17 mouse cellular contexts compared by ENCODE assay signal in the genomic region with DNA sequence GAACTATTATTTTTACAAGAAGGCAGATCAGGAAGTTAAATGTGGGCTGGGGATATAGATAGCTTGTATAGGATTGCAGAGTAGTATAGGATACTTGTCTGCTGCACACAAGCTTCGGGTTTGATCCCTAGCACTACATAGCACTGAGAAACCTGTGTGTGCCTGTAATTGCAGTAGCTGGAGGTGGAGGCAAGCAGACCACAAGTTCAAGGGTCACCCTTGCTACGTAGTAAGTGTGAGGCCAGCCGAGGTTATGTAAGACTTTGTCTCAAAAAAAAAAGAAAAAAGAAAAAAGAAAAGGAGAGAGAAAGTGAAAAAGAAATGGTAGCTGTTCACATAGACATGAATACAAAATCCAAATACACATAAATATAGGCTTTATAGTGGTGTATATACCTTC.
A peak's percentile ranks its signal among the peaks of the same experiment; 100 is the strongest.
DNase-seq lines count a peak whose midpoint lies in the region; ATAC-seq and TF ChIP-seq lines count a peak whose summit lies in the region.
"Had no signal": no experiment of that assay in that cellular context is flagged by ENCODE, and none has a peak within 500 bp of the region (broad histone marks: within the 10 kb centered on the region; RNA-seq: fewer than 3 reads in every experiment).

No protein-coding gene starts in this region.

- TF ChIP-seq EP300 in lung, postnatal 0 days (IDR thresholded peaks at IDR 0.05): no peak

- TF ChIP-seq CTCF in lung, postnatal 0 days (IDR thresholded peaks at IDR 0.05): no peak

- no peak overlapping the region for H3K9ac ChIP-seq in heart, embryonic 16.5 days (ENCODE audit: low read length)
- no peak overlapping the region for H3K9ac ChIP-seq in lung, postnatal 0 days (replicated peaks; ENCODE audit: low read depth)
- H3K9ac ChIP-seq in liver, embryonic 11.5 days (ENCODE audit: low read depth, low read length): no peak overlapping the region
- H3K9ac ChIP-seq: hindbrain, embryonic 14.5 days; neural tube, embryonic 12.5 days had no signal

- H3K27ac ChIP-seq in heart, embryonic 16.5 days (ENCODE audit: low read length): peak overlapping the region; percentile 33
- H3K27ac ChIP-seq in lung, postnatal 0 days (ENCODE audit: low read length): peak overlapping the region; percentile 43; the same call in 1 of the 2 replicates
- peak overlapping the region; percentile 66 for H3K27ac ChIP-seq in liver, embryonic 11.5 days (ENCODE audit: low read depth, low read length)
- H3K27ac ChIP-seq: hindbrain, embryonic 14.5 days; limb, embryonic 10.5 days; macrophage; neural tube, embryonic 12.5 days had no signal

- no peaks in the 10 kb centered on the region for H3K27me3 ChIP-seq in heart, embryonic 16.5 days (ENCODE audit: control insufficient read depth, insufficient read depth, low read length)
- H3K27me3 ChIP-seq in lung, postnatal 0 days (replicated peaks; ENCODE audit: insufficient read depth, low read length): no peaks in the 10 kb centered on the region
- H3K27me3 ChIP-seq in liver, embryonic 11.5 days (replicated peaks; ENCODE audit: control insufficient read depth, insufficient read depth, low read length): no peaks in the 10 kb centered on the region
- H3K27me3 ChIP-seq: neural tube, embryonic 12.5 days; Patski had no signal

- H3K4me3 ChIP-seq in heart, embryonic 16.5 days (ENCODE audit: low read length): no peak overlapping the region
- H3K4me3 ChIP-seq in lung, postnatal 0 days (ENCODE audit: low read depth, low read length): no peak overlapping the region
- H3K4me3 ChIP-seq in liver, embryonic 11.5 days (ENCODE audit: low read depth, low read length): no peak overlapping the region
- H3K4me3 ChIP-seq: erythroblast, embryonic 14.5 days; limb, embryonic 10.5 days; neural tube, embryonic 12.5 days had no signal

- H3K9me3 ChIP-seq in heart, embryonic 16.5 days (replicated peaks; ENCODE audit: control insufficient read depth, low read length): no peaks in the 10 kb centered on the region
- no peaks in the 10 kb centered on the region for H3K9me3 ChIP-seq in lung, postnatal 0 days (ENCODE audit: low read length)
- H3K9me3 ChIP-seq in liver, embryonic 11.5 days (ENCODE audit: control insufficient read depth, low read length): no peaks in the 10 kb centered on the region
- H3K9me3 ChIP-seq: limb, embryonic 10.5 days; neural tube, embryonic 12.5 days had no signal

- 42% methylated on average over 3 of the region's 3 CpGs for WGBS in heart, embryonic 16.5 days
- WGBS in lung, postnatal 0 days: 31% methylated on average over 3 of the region's 3 CpGs
- WGBS in liver, embryonic 11.5 days: 41% methylated on average over 3 of the region's 3 CpGs

- H3K4me1 ChIP-seq in heart, embryonic 16.5 days (ENCODE audit: control insufficient read depth, insufficient read depth, low read length): peaks cover 15% of the 10 kb centered on the region
- peaks cover 12% of the 10 kb centered on the region for H3K4me1 ChIP-seq in lung, postnatal 0 days (ENCODE audit: insufficient read depth, low read depth, low read length)
- peaks cover 26% of the 10 kb centered on the region for H3K4me1 ChIP-seq in liver, embryonic 11.5 days (replicated peaks; ENCODE audit: control insufficient read depth, insufficient read depth, low read length)

- no peaks in the 10 kb centered on the region for H3K36me3 ChIP-seq in heart, embryonic 16.5 days (ENCODE audit: control insufficient read depth, insufficient read depth)
- no peaks in the 10 kb centered on the region for H3K36me3 ChIP-seq in lung, postnatal 0 days (ENCODE audit: insufficient read depth, low read length)
- H3K36me3 ChIP-seq in liver, embryonic 11.5 days (ENCODE audit: control insufficient read depth, insufficient read depth, low read length): no peaks in the 10 kb centered on the region
- H3K36me3 ChIP-seq: limb, embryonic 10.5 days; neural tube, embryonic 12.5 days had no signal

- no peak overlapping the region for H3K4me2 ChIP-seq in heart, embryonic 16.5 days (ENCODE audit: low read depth, low read length)
- H3K4me2 ChIP-seq in lung, postnatal 0 days (replicated peaks; ENCODE audit: low read depth, low read length): no peak overlapping the region
- no peak overlapping the region; the same call in 1 of the 2 replicates for H3K4me2 ChIP-seq in liver, embryonic 11.5 days
- H3K4me2 ChIP-seq: hindbrain, embryonic 14.5 days; neural tube, embryonic 12.5 days had no signal

- DNase-seq in heart, adult 8-10 months (ENCODE audit: low spot score): no peak
- DNase-seq in lung, postnatal 0 days (ENCODE audit: low spot score): no peak
- no peak for DNase-seq in lung, postnatal 4 days
- no peak for DNase-seq in liver, embryonic 11.5 days (ENCODE audit: low spot score)
- no peak for DNase-seq in cerebellum, postnatal 10 days
- DNase-seq: cerebellum, adult 9-10 months; layer of hippocampus, adult 9-11 months; spleen, adult 18-20 months had no signal

- no peak for ATAC-seq in heart, embryonic 16.5 days (replicated peaks; ENCODE audit: extremely low read depth, insufficient read depth, low FRiP score)
- no peak for ATAC-seq in lung, postnatal 0 days
- 0 out of 2 replicates have a peak, but pooled peaks have one; percentile 17 for ATAC-seq in liver, embryonic 11.5 days (replicated peaks; ENCODE audit: low FRiP score)
- no peak for ATAC-seq in megakaryocyte-erythroid progenitor cell, adult 5-6 weeks (replicated peaks; ENCODE audit: low FRiP score, low TSS enrichment, poor library complexity, severe bottlenecking)
- ATAC-seq: midbrain, embryonic 16.5 days had no signal
